Mouse (Mus musculus): ENCODE measurements around the gene Gm9125. TPM values are rescaled to one million over a fixed set of nuclear protein-coding genes. Genes with fewer than 3 reads are reported as not detected.
"Not testable (repeated sequence)": the region's sequence is repeated elsewhere in the genome, so short reads cannot be mapped to it uniquely, and the experiment has no call there.

Gene Gm9125
- polyA plus RNA-seq (2012; rRNA removed): not detected in 2 replicates

DNA sequence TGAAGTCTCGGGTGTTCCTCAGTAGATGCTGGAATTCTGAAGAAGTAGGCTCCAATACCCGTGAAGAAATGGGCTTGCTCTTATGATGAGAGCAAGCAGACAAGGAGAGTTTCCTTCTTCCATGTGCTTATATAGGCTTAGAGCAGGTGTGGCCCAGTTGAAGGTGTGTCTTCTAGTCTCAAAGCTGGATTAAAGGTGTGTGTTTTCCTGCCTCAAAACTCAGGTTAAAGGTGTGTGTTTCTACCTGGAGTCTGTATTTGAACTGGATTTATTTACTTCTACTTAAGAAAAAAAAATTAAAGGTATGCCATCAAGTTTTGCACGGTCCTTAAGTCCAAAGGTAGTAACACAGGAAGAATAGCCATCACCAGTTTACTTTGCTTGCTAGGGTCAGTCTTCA, at the start of gene Gm9125:
Gm9125 (minus strand) TSS at position 101 of the 400 bp plus-strand sequence.
- WGBS: 92% methylated on average over 2 of the region's 3 CpGs
- H3K4me3 ChIP-seq (ENCODE audit: extremely low read depth, insufficient read depth, insufficient read length); H3K4me1 ChIP-seq (ENCODE audit: control insufficient read depth, insufficient read depth, insufficient read length); H3K36me3 ChIP-seq (ENCODE audit: control insufficient read depth, insufficient read depth, low read length); DNase-seq (ENCODE audit: low read depth in 1 of 2, low spot score in 2 of 2); H3K27ac ChIP-seq (ENCODE audit: insufficient read depth, low read length); H3K27me3 ChIP-seq (ENCODE audit: control insufficient read depth, insufficient read depth, low read length): not testable (repeated sequence)

DNA sequence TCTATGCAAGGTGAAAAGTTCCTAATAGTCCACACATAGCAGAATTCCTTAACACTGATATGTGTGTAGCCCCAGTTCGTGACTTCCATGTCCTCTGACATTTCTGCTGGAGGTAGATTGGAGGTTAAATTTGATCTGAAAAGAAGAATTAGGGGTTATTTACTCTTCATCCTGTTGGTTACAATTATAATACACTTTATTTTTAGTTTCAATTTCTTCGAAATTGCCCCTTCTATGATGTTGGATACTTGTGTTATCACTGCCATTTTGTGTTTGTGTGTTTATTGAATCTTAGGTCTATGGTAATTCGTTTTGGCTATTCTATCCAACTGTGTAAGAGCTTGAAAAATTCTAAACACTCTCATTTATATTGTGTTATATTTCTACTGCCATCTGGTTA, 17.9 kb upstream of the Gm9125 start, which contains the start of gene Gm10697:
Gm10697 (minus strand) TSS at position 101 of the 400 bp plus-strand sequence.
- H3K27me3 ChIP-seq (ENCODE audit: control insufficient read depth, insufficient read depth, low read length); DNase-seq (ENCODE audit: low read depth in 1 of 2, low spot score in 2 of 2); H3K4me1 ChIP-seq (ENCODE audit: control insufficient read depth, insufficient read depth, insufficient read length); H3K36me3 ChIP-seq (ENCODE audit: control insufficient read depth, insufficient read depth, low read length); H3K27ac ChIP-seq (ENCODE audit: insufficient read depth, low read length); H3K4me3 ChIP-seq (ENCODE audit: extremely low read depth, insufficient read depth, insufficient read length): not testable (repeated sequence)
- 69% methylated on average over 2 of the region's 3 CpGs for WGBS

DNA sequence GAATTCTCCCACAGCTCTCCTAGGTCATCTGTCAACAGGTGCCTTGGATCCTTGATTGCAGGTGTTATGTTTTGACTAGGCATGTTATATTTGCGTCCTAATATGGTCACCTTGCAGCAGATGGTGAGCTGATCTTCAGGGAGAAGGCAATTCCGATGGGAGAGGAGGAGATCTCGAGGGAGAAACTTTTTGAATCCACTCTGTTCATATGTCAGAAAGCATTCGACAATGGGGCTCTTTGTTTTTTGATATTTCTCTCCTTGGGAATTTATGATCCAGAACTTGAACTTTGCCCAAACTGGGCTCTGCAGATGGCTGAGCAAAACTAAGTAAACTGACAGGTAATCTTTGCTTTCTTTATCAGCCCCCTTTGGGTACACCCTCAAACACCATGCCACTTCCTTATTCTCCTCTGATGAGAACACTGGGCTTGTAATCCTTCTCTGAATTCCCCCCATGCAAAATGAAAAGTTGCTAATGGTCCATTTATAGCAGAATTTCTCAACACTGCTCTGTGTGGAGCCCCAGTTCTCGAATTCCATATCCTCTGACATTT, 5.0 kb downstream of the Gm9125 start:
- H3K4me1 ChIP-seq (ENCODE audit: control insufficient read depth, insufficient read depth, insufficient read length); DNase-seq (ENCODE audit: low read depth in 1 of 2, low spot score in 2 of 2); H3K36me3 ChIP-seq (ENCODE audit: control insufficient read depth, insufficient read depth, low read length); H3K27me3 ChIP-seq (ENCODE audit: control insufficient read depth, insufficient read depth, low read length); H3K4me3 ChIP-seq (ENCODE audit: extremely low read depth, insufficient read depth, insufficient read length); H3K27ac ChIP-seq (ENCODE audit: insufficient read depth, low read length): not testable (repeated sequence)
- 50% methylated on average over 1 of the region's 5 CpGs for WGBS

DNA sequence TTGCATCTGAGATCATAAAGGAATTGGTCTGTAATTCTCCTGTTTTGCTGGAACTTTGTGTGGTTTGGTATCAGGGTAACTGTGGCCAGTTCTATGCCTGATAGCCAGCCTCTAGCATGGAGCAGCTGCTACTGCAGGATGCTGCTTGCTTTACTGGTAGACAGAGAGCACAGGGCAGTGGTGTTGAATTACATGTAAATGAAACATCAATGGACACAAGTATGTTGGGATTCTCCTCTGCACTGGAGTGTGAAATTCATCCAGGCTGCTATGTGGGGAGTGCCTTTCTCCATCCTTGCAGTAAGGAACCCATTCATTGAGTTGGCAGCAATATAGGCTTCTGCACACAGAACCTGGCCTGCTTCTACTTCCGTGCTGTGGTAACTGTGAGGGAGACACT, 16.4 kb downstream of the Gm9125 start:
- H3K27ac ChIP-seq (ENCODE audit: insufficient read depth, low read length); H3K4me1 ChIP-seq (ENCODE audit: control insufficient read depth, insufficient read depth, insufficient read length); H3K36me3 ChIP-seq (ENCODE audit: control insufficient read depth, insufficient read depth, low read length); H3K4me3 ChIP-seq (ENCODE audit: extremely low read depth, insufficient read depth, insufficient read length); H3K27me3 ChIP-seq (ENCODE audit: control insufficient read depth, insufficient read depth, low read length); DNase-seq (ENCODE audit: low read depth in 1 of 2, low spot score in 2 of 2): not testable (repeated sequence)
- 86% methylated on average over 1 of the region's 1 CpGs for WGBS

DNA sequence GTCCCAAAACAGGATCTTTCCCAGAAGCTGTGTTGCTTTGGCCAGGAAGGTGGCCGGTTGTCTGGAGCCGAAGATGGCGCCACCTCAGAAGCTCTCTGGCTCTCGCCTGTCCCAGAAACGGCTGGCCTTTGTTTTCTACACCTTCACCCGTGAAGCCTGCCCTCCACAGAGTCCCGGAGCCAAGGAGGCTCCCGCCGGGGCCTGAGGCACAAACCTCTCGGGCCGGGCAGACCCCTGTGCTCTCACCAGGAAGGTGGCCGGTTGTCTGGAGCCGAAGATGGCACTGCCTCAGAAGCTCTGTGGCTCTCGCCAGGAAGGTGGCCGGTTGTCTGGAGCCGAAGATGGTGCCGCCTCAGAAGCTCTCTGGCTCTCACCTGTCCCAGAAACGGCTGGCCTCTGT, 20.3 kb downstream of the Gm9125 start:
- H3K36me3 ChIP-seq (ENCODE audit: control insufficient read depth, insufficient read depth, low read length); H3K4me1 ChIP-seq (ENCODE audit: control insufficient read depth, insufficient read depth, insufficient read length); DNase-seq (ENCODE audit: low read depth in 1 of 2, low spot score in 2 of 2); H3K4me3 ChIP-seq (ENCODE audit: extremely low read depth, insufficient read depth, insufficient read length); H3K27ac ChIP-seq (ENCODE audit: insufficient read depth, low read length); H3K27me3 ChIP-seq (ENCODE audit: control insufficient read depth, insufficient read depth, low read length): not testable (repeated sequence)
- 90% methylated on average over 18 of the region's 18 CpGs for WGBS

Other genes with a start within 250 kb of the Gm9125 start
- gene Tdpoz3, start 228.9 kb downstream of the Gm9125 start, polyA plus RNA-seq (2012; rRNA removed): not detected in 2 replicates
- gene Gm9117, start 111.3 kb downstream of the Gm9125 start, polyA plus RNA-seq (2012; rRNA removed): not detected in 2 replicates
- gene Tdpoz5, start 93.6 kb downstream of the Gm9125 start, polyA plus RNA-seq (2012; rRNA removed): not detected in 2 replicates
- not detected in 2 replicates for gene Gm10697, start 17.8 kb upstream of the Gm9125 start, polyA plus RNA-seq (2012; rRNA removed)
- not detected in 2 replicates for gene Gm10696, start 123.3 kb upstream of the Gm9125 start, polyA plus RNA-seq (2012; rRNA removed)
- not detected in 2 replicates for gene Gm5286, start 141.8 kb upstream of the Gm9125 start, polyA plus RNA-seq (2012; rRNA removed)
- not detected in 2 replicates for gene Gm4778, start 209.2 kb upstream of the Gm9125 start, polyA plus RNA-seq (2012; rRNA removed)